Mouse (Mus musculus) liver, postnatal 0 days (tissue): ENCODE data around the gene Tsc22d4. TPM values are rescaled to one million over a fixed set of nuclear protein-coding genes. Genes with fewer than 3 reads are reported as not detected.

Experiments used
- ATAC-seq: fragments of 200-750 bp; cut with Nextera tagmentation; 2 replicates; pipeline ENCODE4 v1.8.0; 2017; ENCODE audit warnings: mild to moderate bottlenecking, moderate library complexity
- DNase-seq: peaks from one replicate; pipeline ENCODE4 v3.0.0-alpha.2; 2016
- H3K27ac ChIP-seq: fragments of 300-500 bp; sonication (generic); 2 replicates; pipeline ENCODE4 v1.5.1; 2014; ENCODE audit warnings: antibody characterized with exemption, moderate library complexity, mild to moderate bottlenecking, low read depth
- H3K27me3 ChIP-seq: fragments of 300-500 bp; sonication (generic); 2 replicates; pipeline ENCODE4 v1.6.1; 2014; ENCODE audit warnings: low read length, control low read depth, mixed read lengths; ENCODE audit not compliant: insufficient read depth
- H3K36me3 ChIP-seq: fragments of 300-500 bp; sonication (generic); replicated peaks from 2 replicates; pipeline ENCODE4 v1.6.1; 2014; ENCODE audit warnings: mild to moderate bottlenecking, control low read depth, low read length, moderate library complexity, mixed read lengths; ENCODE audit not compliant: insufficient read depth
- H3K4me1 ChIP-seq: fragments of 300-500 bp; sonication (generic); 2 replicates; pipeline ENCODE4 v1.6.1; 2014; ENCODE audit warnings: antibody characterized with exemption, mild to moderate bottlenecking, control low read depth; ENCODE audit not compliant: insufficient read depth
- H3K4me2 ChIP-seq: fragments of 300-500 bp; sonication (generic); 2 replicates; pipeline ENCODE4 v1.6.1; 2014; ENCODE audit warnings: low read depth, mild to moderate bottlenecking, low read length, moderate library complexity, mixed read lengths
- H3K4me3 ChIP-seq: fragments of 300-500 bp; sonication (generic); 2 replicates; pipeline ENCODE4 v1.5.1; 2014; ENCODE audit warnings: low read depth, low read length
- H3K9ac ChIP-seq: fragments of 300-500 bp; sonication (generic); replicated peaks from 2 replicates; pipeline ENCODE4 v1.6.1; 2014; ENCODE audit warnings: mild to moderate bottlenecking, moderate library complexity
- H3K9me3 ChIP-seq: fragments of 300-500 bp; sonication (generic); 2 replicates; pipeline ENCODE4 v1.6.1; 2016; ENCODE audit warnings: mild to moderate bottlenecking, control low read depth, low read length, mixed read lengths
- CTCF ChIP-seq: sonication (generic); IDR thresholded peaks from 2 replicates; pipeline ENCODE4 v1.5.1; 2016; ENCODE audit warnings: antibody characterized with exemption, low read depth
- EP300 ChIP-seq: IDR thresholded peaks from 2 replicates; pipeline ENCODE4 v1.6.1; 2016; ENCODE audit warnings: antibody characterized with exemption, low read depth, mild to moderate bottlenecking
- WGBS: fragments of 180-500 bp; shearing (Covaris S2); extraction: QIAGEN DNeasy Blood & Tissue Kit; methylation state at CpG from one replicate; pipeline ENCODE4 v1.1.7; 2014; ENCODE audit not compliant: insufficient replicate concordance; 5-methylcytosine and 5-hydroxymethylcytosine counted together
- polyA plus RNA-seq: library from polyadenylated mRNA; unstranded; fragments of >200 nt; fragmentation: Nextera tagmentation; extraction: Ambion mirVana; gene quantifications from 2 replicates; pipeline ENCODE4 v1.2.1, GENCODE M21; 2015

Gene Tsc22d4
- polyA plus RNA-seq, 1 experiment from 2014 or later = 65.9 TPM

- DNase-seq (no peak), ATAC-seq (no peak)
- 92% methylated on average over 6 of the region's 6 CpGs for WGBS
- no peak overlapping the region for H3K9ac ChIP-seq
- no peak overlapping the region for H3K27ac ChIP-seq
- peaks cover 22% of the 10 kb centered on the region for H3K4me1 ChIP-seq
- no peaks in the 10 kb centered on the region for H3K9me3 ChIP-seq
- no peak for TF ChIP-seq CTCF
- no peak overlapping the region for H3K4me3 ChIP-seq
- H3K27me3 ChIP-seq = no peaks in the 10 kb centered on the region
- H3K4me2 ChIP-seq = no peak overlapping the region
- peaks cover 53% of the 10 kb centered on the region for H3K36me3 ChIP-seq
Measured at GRCm38 (mm10) chr5:137751988-137752387, 6.5 kb downstream of the Tsc22d4 start.

- Histone ChIP-seq H3K4me1 (peaks cover 14% of the 10 kb centered on the region), H3K9me3 (no peaks in the 10 kb centered on the region), H3K27ac (no peak overlapping the region), H3K9ac (no peak overlapping the region), H3K4me3 (no peak overlapping the region), H3K4me2 (no peak overlapping the region), H3K27me3 (no peaks in the 10 kb centered on the region), H3K36me3 (peaks cover 65% of the 10 kb centered on the region)
- TF ChIP-seq EP300 = no peak
- no peak for TF ChIP-seq CTCF
- ATAC-seq (no peak), DNase-seq (peak; percentile 11)
- WGBS = 92% methylated on average over 11 of the region's 13 CpGs
Measured at GRCm38 (mm10) chr5:137753111-137753832, 7.7 kb downstream of the Tsc22d4 start.

GRCm38 (mm10) chr5:137755425-137755824 is 9.9 kb downstream of the Tsc22d4 start:
- 88% methylated on average over 5 of the region's 5 CpGs for WGBS
- H3K36me3 ChIP-seq = peaks cover 81% of the 10 kb centered on the region
- DNase-seq = peak; percentile 11

GRCm38 (mm10) chr5:137756106-137756505 is 10.6 kb downstream of the Tsc22d4 start:
- no peaks in the 10 kb centered on the region for H3K27me3 ChIP-seq
- no peak overlapping the region for H3K4me3 ChIP-seq
- peaks cover 75% of the 10 kb centered on the region for H3K36me3 ChIP-seq
- TF ChIP-seq EP300 = no peak
- TF ChIP-seq CTCF = no peak
- H3K4me1 ChIP-seq = no peaks in the 10 kb centered on the region
- H3K9me3 ChIP-seq = no peaks in the 10 kb centered on the region
- DNase-seq = no peak
- H3K4me2 ChIP-seq = no peak overlapping the region
- no peak overlapping the region for H3K9ac ChIP-seq
- WGBS = 64% methylated on average over 3 of the region's 3 CpGs
- ATAC-seq = no peak
- H3K27ac ChIP-seq = no peak overlapping the region

More at GRCm38 (mm10) chr5:137755425-137755824, 9.9 kb downstream of the Tsc22d4 start:
- ATAC-seq = no peak
- no peak overlapping the region for H3K9ac ChIP-seq
- H3K4me3 ChIP-seq = no peak overlapping the region
- H3K27ac ChIP-seq = no peak overlapping the region
- TF ChIP-seq EP300 (no peak), CTCF (no peak)
- no peaks in the 10 kb centered on the region for H3K27me3 ChIP-seq
- no peaks in the 10 kb centered on the region for H3K9me3 ChIP-seq
- no peaks in the 10 kb centered on the region for H3K4me1 ChIP-seq
- H3K4me2 ChIP-seq = no peak overlapping the region

DNA sequence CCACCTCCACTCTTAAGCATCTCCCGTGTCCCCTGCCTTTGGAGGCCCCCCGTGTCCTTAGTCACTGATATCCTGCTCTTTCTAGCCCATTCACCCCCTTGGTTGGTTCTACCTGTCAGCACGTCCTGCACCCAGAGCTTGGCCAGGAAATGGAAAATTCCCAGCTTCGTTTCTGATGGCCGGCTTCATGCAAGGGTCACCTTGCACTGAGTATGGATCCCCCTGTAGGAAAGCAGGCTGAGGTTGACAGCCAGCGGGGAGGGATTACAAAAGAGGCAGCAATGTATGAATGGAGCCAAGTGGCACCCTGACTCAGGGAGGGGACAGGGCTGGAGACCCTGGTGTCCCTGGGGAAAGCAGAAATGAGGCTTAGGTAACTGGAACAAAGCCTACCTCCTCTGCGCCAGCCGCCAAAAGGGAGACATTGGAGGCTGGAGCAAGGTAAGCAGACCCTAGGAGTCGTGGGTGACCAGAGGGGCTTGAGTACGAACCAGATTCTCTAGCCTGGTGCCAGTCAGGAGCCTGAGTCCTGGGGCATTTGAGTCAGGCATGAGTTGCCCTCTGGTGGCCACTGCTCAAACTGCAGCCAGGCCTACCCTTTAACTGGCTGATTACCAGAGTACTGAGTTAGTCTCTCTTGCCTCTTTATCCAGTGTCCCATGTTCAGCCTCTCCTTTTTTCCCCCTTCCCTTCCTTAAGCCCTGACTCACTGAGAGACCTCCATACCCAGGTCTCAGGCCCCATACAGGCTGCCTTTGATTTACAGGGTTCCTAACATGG is 11.5 kb downstream of the Tsc22d4 start:
- no peak for TF ChIP-seq EP300
- TF ChIP-seq CTCF = peak; percentile 98
- ATAC-seq (peak; percentile 64), DNase-seq (peak; percentile 91)
- Histone ChIP-seq H3K4me1 (no peaks in the 10 kb centered on the region), H3K4me2 (no peak overlapping the region), H3K9ac (no peak overlapping the region), H3K4me3 (no peak overlapping the region), H3K36me3 (peaks cover 65% of the 10 kb centered on the region), H3K27ac (0 out of 2 replicates have a peak overlapping the region, but pooled peaks have one; percentile 7), H3K9me3 (no peaks in the 10 kb centered on the region), H3K27me3 (no peaks in the 10 kb centered on the region)
- 52% methylated on average over 10 of the region's 10 CpGs for WGBS

DNA sequence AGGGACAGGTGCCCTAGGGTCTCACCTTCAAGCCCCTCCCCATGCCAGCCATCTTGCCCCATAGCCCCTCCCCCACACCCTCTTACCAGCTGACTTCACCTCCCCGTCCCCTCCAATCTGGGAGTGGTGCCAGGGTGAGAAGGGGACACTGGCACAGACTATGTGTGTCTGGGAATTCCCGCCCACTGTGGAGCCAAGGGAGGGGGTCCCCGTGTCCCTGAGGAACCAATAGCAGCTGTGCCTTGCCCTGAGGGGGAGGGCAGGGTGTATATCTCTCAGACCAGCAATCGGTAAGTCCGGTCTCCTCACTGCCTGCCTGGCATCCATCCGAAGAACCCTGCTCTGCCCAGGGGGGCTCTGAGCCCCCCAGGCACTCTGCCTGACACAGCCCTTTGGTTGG is 12.4 kb downstream of the Tsc22d4 start:
- Histone ChIP-seq H3K4me1 (no peaks in the 10 kb centered on the region), H3K27me3 (no peaks in the 10 kb centered on the region), H3K9me3 (no peaks in the 10 kb centered on the region), H3K4me3 (no peak overlapping the region), H3K36me3 (peaks cover 58% of the 10 kb centered on the region), H3K9ac (no peak overlapping the region), H3K4me2 (no peak overlapping the region), H3K27ac (no peak overlapping the region)
- no peak for ATAC-seq
- peak; percentile 23 for DNase-seq
- TF ChIP-seq CTCF = no peak
- no peak for TF ChIP-seq EP300
- WGBS = 87% methylated on average over 6 of the region's 6 CpGs
